Mouse (Mus musculus) CH12.LX (cell line): ENCODE results near the gene Slc12a7. TPM values are rescaled to one million over a fixed set of nuclear protein-coding genes. Genes with fewer than 3 reads are reported as not detected.

ENCODE experiments used
- DNase-seq: peaks from one replicate; pipeline ENCODE4 v3.0.0-alpha.2; 2013; ENCODE audit errors: extremely low read depth
- H3K27ac ChIP-seq: 2 replicates; pipeline ENCODE4 v1.5.1; 2012; ENCODE audit warnings: low read depth, mild to moderate bottlenecking, control low read depth, moderate library complexity; ENCODE audit not compliant: insufficient read depth
- H3K27me3 ChIP-seq: replicated peaks from 2 replicates; pipeline ENCODE3; 2012; ENCODE audit warnings: inconsistent platforms
- H3K36me3 ChIP-seq, 2 experiments: replicated peaks in 1 of 2; 2 replicates each; pipeline versions ENCODE3 to v1.6.1; 2012; ENCODE audit warnings: inconsistent platforms in 1 of 2, low read length in 1 of 2, mild to moderate bottlenecking in 1 of 2, mixed read lengths in 1 of 2, moderate library complexity in 1 of 2; ENCODE audit not compliant: control insufficient read depth in 1 of 2, insufficient read depth in 1 of 2
- H3K4me1 ChIP-seq, 2 experiments: 2 replicates each; pipeline ENCODE4 v1.6.1; 2012; ENCODE audit warnings: inconsistent platforms in 1 of 2, moderate library complexity in 1 of 2; ENCODE audit not compliant: insufficient read depth in 2 of 2, control insufficient read depth in 1 of 2
- H3K4me2 ChIP-seq: 2 replicates; pipeline ENCODE4 v1.6.1; 2012; ENCODE audit warnings: low read depth, mild to moderate bottlenecking, control low read depth; ENCODE audit not compliant: poor library complexity, insufficient read depth, severe bottlenecking
- H3K4me3 ChIP-seq, 3 experiments: fragments of 150-350 bp in 1 of 3; sonication (generic) in 1 of 3; replicated peaks in 1 of 3; 2 replicates each; pipeline versions ENCODE3 to v1.5.1; 2011 to 2012; ENCODE audit warnings: low read depth in 2 of 3, low read length in 2 of 3, mild to moderate bottlenecking in 2 of 3, moderate library complexity in 2 of 3, control low read depth in 1 of 3, improper control_type of control experiment in 1 of 3, inconsistent platforms in 1 of 3, mixed read lengths in 1 of 3; ENCODE audit not compliant: poor library complexity in 1 of 3
- H3K79me2 ChIP-seq: replicated peaks from 2 replicates; pipeline ENCODE4 v1.6.1; 2012; ENCODE audit warnings: mild to moderate bottlenecking, moderate library complexity; ENCODE audit not compliant: control insufficient read depth, poor library complexity, insufficient read depth, severe bottlenecking; ENCODE audit errors: extremely low read depth
- H3K9ac ChIP-seq: 2 replicates; pipeline ENCODE4 v1.6.1; 2012; ENCODE audit warnings: low read depth, mild to moderate bottlenecking, control low read depth, moderate library complexity; ENCODE audit not compliant: insufficient read depth
- H3K9me3 ChIP-seq: replicated peaks from 2 replicates; pipeline ENCODE3; 2012; ENCODE audit warnings: low read length, inconsistent platforms, mixed read lengths
- CHD2 ChIP-seq: IDR thresholded peaks from 2 replicates; pipeline ENCODE4 v1.6.1; 2011; ENCODE audit warnings: low read length, improper control_type of control experiment
- EP300 ChIP-seq: IDR thresholded peaks from 2 replicates; pipeline ENCODE4 v1.6.1; 2011; ENCODE audit warnings: low read length, improper control_type of control experiment
- HCFC1 ChIP-seq: IDR thresholded peaks from 2 replicates; pipeline ENCODE4 v1.6.1; 2012; ENCODE audit warnings: low read depth, mild to moderate bottlenecking, inconsistent platforms, low read length, improper control_type of control experiment
- IRF4 ChIP-seq: IDR thresholded peaks from 2 replicates; pipeline ENCODE4 v1.6.1; 2014; ENCODE audit warnings: low read depth, mild to moderate bottlenecking, inconsistent platforms, low read length, improper control_type of control experiment
- JUND ChIP-seq: conservative IDR thresholded peaks from 2 replicates; pipeline ENCODE4 v1.6.1; 2011; ENCODE audit warnings: low read depth, low read length, improper control_type of control experiment
- MAFK ChIP-seq: IDR thresholded peaks from 2 replicates; pipeline ENCODE4 v1.6.1; 2011; ENCODE audit warnings: low read length, improper control_type of control experiment; ENCODE audit not compliant: insufficient replicate concordance
- MAX ChIP-seq: IDR thresholded peaks from 2 replicates; pipeline ENCODE4 v1.6.1; 2011; ENCODE audit warnings: low read length, improper control_type of control experiment
- MEF2A ChIP-seq: IDR thresholded peaks from 2 replicates; pipeline ENCODE4 v1.6.1; 2014; ENCODE audit warnings: low read depth, mild to moderate bottlenecking, inconsistent platforms, low read length, improper control_type of control experiment, borderline replicate concordance
- MYC ChIP-seq: IDR thresholded peaks from 2 replicates; pipeline ENCODE4 v1.6.1; 2011; ENCODE audit warnings: low read depth, mild to moderate bottlenecking, improper control_type of control experiment, low read length
- NELFE ChIP-seq: IDR thresholded peaks from 2 replicates; pipeline ENCODE4 v1.6.1; 2011; ENCODE audit warnings: low read depth, low read length, improper control_type of control experiment
- PAX5 ChIP-seq: IDR thresholded peaks from 2 replicates; pipeline ENCODE4 v1.6.1; 2012; ENCODE audit warnings: low read length, inconsistent platforms, mixed read lengths
- RAD21 ChIP-seq: IDR thresholded peaks from 2 replicates; pipeline ENCODE4 v1.6.1; 2011; ENCODE audit warnings: low read depth, mild to moderate bottlenecking, low read length, improper control_type of control experiment, moderate library complexity
- TBP ChIP-seq: conservative IDR thresholded peaks from 2 replicates; pipeline ENCODE4 v1.6.1; 2011; ENCODE audit warnings: low read depth, low read length, improper control_type of control experiment
- ZKSCAN1 ChIP-seq: IDR thresholded peaks from 2 replicates; pipeline ENCODE4 v1.6.1; 2012; ENCODE audit warnings: low read depth, inconsistent platforms, low read length, improper control_type of control experiment, borderline replicate concordance
- dilution Hi-C: fragments of 300-500 bp; cut with MboI; formaldehyde crosslinking; loops from 2 replicates; pipeline ENCODE4 v1.14.3; 2020; ENCODE audit warnings: low sequenced_read_pairs; ENCODE audit not compliant: extremely low pct_unique_long_range_greater_than_20kb, extremely low pct_ligation_motif_present
- in situ Hi-C: fragments of 300-500 bp; cut with MboI; formaldehyde crosslinking; loops from 3 replicates; pipeline ENCODE4 v1.14.3; 2019; ENCODE audit warnings: low sequenced_read_pairs, low pct_ligation_motif_present, low pct_unique_long_range_greater_than_20kb, mixed read lengths
- polyA plus RNA-seq: library from polyadenylated mRNA; unstranded; fragments of >175 nt; gene quantifications from 2 replicates; pipeline ENCODE4 v1.2.1, GENCODE M21; 2012; ENCODE audit warnings: low read depth; ENCODE audit not compliant: insufficient read length
- total RNA-seq, 2 experiments: library from RNA; depleted of rRNA; stranded (reverse); fragments of 300-350 nt in 1 of 2; fragments of >200 nt in 1 of 2; gene quantifications; 2 replicates each; pipeline ENCODE4 v1.2.3; 2012 to 2014

Slc12a7 gene
- total and polyA plus RNA-seq, 3 experiments, result 1.0 to 5.8 (median 2.5) TPM

DNA sequence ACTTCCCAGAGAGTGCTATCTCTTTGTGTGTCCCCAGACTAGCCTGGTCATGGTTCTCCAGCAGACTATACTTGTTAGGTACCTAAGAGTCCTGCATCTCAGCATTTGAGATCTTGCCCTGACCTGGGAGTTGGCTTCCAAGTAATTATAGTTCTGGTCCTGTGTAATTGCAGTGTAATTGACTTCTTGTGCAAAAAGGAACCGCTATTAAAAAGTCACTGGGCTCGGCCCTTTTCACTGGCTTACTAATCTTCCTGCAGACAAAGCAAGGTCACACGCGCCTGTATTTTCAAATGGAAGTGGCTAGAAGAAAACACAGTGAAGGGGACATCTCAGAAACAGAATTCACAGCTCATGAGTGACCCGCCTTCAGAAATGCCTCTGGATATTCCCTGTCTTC is 21.1 kb upstream of the Slc12a7 start:
- dilution Hi-C loops, result no loop called here
- no peaks in the 10 kb centered on the region for H3K79me2 ChIP-seq
- H3K9me3 ChIP-seq, result no peaks in the 10 kb centered on the region
- H3K36me3 ChIP-seq, result no peaks in the 10 kb centered on the region
- in situ Hi-C loops, result no loop called here
- DNase-seq, result no peak
- H3K27me3 ChIP-seq, result peaks cover 5% of the 10 kb centered on the region
- no peak overlapping the region for H3K9ac ChIP-seq
- H3K27ac ChIP-seq, result no peak overlapping the region
- H3K4me1 ChIP-seq, result peaks cover 0 to 17% of the 10 kb centered on the region in 2 experiments; a peak in 2 of 4 replicates
- no peak overlapping the region for H3K4me2 ChIP-seq
- no peak overlapping the region for H3K4me3 ChIP-seq
- no peak for TF ChIP-seq HCFC1
- TF ChIP-seq ZKSCAN1, result no peak

DNA sequence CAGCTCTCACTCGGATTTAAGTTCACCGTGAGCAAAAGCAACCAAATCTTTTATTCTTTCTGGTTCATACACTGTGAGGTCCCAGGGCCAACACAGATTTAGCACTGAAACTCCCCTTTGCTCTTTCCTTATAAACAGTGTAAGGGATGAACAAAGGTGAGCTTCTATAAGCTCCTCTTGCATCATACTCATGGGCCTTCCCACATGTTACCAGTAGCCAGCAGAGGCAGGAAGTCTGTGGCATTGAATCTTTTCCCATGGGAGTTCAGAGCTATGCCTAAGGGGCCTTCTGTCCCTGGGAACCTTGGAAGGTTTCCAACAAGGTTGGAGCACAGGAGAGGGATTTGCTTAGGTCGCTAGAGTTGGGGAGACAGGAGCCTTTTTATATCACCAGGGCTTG is 20.7 kb upstream of the Slc12a7 start:
- no peaks in the 10 kb centered on the region for H3K9me3 ChIP-seq
- no peak overlapping the region for H3K27ac ChIP-seq
- H3K4me2 ChIP-seq, result no peak overlapping the region
- H3K4me3 ChIP-seq, result no peak overlapping the region
- no peaks in the 10 kb centered on the region for H3K79me2 ChIP-seq
- H3K4me1 ChIP-seq, result peaks cover 0 to 17% of the 10 kb centered on the region in 2 experiments; a peak in 2 of 4 replicates
- in situ Hi-C loops, result no loop called here
- no peak for DNase-seq
- no peak overlapping the region for H3K9ac ChIP-seq
- TF ChIP-seq MYC (no peak), MEF2A (no peak), NELFE (no peak), TBP (no peak), MAX (no peak), RAD21 (no peak), CHD2 (no peak)
- TF ChIP-seq, all 38 proteins: peak for 0
- Histone ChIP-seq H3K36me3 (no peaks in the 10 kb centered on the region), H3K27me3 (peaks cover 5% of the 10 kb centered on the region)
- dilution Hi-C loops, result no loop called here

DNA sequence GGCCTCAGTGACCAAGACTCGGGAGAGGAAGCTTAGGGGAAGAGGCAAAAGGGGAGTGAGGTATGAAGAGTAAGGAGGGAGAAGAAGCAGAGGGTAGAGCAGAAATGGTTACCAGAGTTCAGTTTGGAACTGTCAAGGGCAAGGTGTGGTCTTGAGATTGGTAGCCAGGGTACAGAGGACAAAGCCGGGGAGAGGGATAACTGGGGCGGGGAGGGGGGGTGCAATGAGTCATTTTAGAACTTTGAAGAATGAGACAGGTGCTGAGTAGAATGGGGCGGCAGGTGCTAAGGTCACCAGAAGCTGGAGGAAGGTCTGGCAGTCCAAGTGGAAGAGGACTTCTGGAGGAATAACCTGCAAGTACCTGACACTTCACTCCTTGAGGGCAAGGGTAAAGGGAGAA is 19.7 kb upstream of the Slc12a7 start:
- H3K27me3 ChIP-seq, result peaks cover 5% of the 10 kb centered on the region
- no peaks in the 10 kb centered on the region for H3K9me3 ChIP-seq
- DNase-seq, result no peak
- no peak overlapping the region for H3K27ac ChIP-seq
- dilution Hi-C loops (no loop called here), in situ Hi-C loops (no loop called here)
- no peaks in the 10 kb centered on the region for H3K36me3 ChIP-seq
- no peaks in the 10 kb centered on the region for H3K79me2 ChIP-seq
- H3K4me2 ChIP-seq, result no peak overlapping the region
- H3K4me1 ChIP-seq, result peaks cover 0 to 17% of the 10 kb centered on the region in 2 experiments; a peak in 2 of 4 replicates
- H3K4me3 ChIP-seq, result no peak overlapping the region
- H3K9ac ChIP-seq, result no peak overlapping the region
- TF ChIP-seq PAX5 (no peak), JUND (no peak), IRF4 (no peak), HCFC1 (no peak), MAFK (no peak), EP300 (no peak)
- TF ChIP-seq, all 38 proteins: peak for 0
